Mouse (Mus musculus) ES-E14 (cell line): ENCODE measurements at regions not wholly inside any gene's neighbourhood (a gene's known extent, or its start where the extent isn't known, plus 50 kb on each side); places are given as distances from the start of the nearest gene placed in this dataset.

Experiments used
- CHD2 ChIP-seq: IDR thresholded peaks from 2 replicates; pipeline ENCODE4 v1.6.1; 2014; ENCODE audit warnings: mild to moderate bottlenecking, low read depth, low read length, inconsistent platforms
- HCFC1 ChIP-seq: IDR thresholded peaks from 2 replicates; pipeline ENCODE4 v1.6.1; 2012; ENCODE audit warnings: low read length, inconsistent platforms, borderline replicate concordance; ENCODE audit not compliant: insufficient read depth

DNA sequence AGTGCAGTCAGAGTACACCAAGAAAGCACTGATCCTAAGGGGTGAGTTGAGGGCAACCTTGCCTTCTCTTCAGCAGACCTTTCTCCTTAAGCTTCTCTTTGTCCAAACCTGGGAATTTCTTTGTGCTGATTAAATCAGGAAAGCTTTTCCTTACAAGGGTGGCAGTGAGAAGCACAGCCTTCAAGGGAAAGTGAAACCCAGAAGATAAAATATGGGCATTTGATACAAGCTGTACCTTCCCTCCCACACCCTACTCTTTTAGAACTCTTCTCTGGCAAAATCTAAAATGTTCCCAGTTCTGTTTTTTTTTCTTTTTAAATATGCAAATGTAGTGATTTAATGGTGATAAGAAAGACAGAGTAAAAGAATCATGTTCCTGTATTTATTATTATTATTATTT, 243.8 kb downstream of the Ar start:
- TF ChIP-seq CHD2 (no peak), HCFC1 (no peak)
